8 mouse cellular contexts compared by ENCODE assay signal in genomic region chr1:82787414-82787813, GRCm38 (mm10). TPM values are rescaled to one million over a fixed set of nuclear protein-coding genes. Genes with fewer than 3 reads are reported as not detected.
DNase-seq lines count a peak whose midpoint lies in the region; ATAC-seq and TF ChIP-seq lines count a peak whose summit lies in the region.

No protein-coding gene starts in this region.

- no peaks in the 10 kb centered on the region for H3K27me3 ChIP-seq in MEL (ENCODE audit: control insufficient read depth in 1 of 2, insufficient read depth in 2 of 2, low read length in 2 of 2)
- 0 out of 2 replicates have a peak, but pooled peaks cover 3% of the 10 kb centered on the region for H3K27me3 ChIP-seq in forebrain, embryonic 12.5 days
- no peaks in the 10 kb centered on the region for H3K27me3 ChIP-seq in heart, embryonic 16.5 days (ENCODE audit: control insufficient read depth, insufficient read depth, low read length)
- no peaks in the 10 kb centered on the region for H3K27me3 ChIP-seq in liver, embryonic 14.5 days (ENCODE audit: control insufficient read depth, insufficient read depth, low read length)
- no peaks in the 10 kb centered on the region for H3K27me3 ChIP-seq in neural tube, embryonic 13.5 days

- TF ChIP-seq EP300 in MEL (IDR thresholded peaks at IDR 0.05; ENCODE audit: low read depth in 1 of 2, low read length in 2 of 2): no peak
- no peak for TF ChIP-seq EP300 in liver, embryonic 14.5 days (IDR thresholded peaks at IDR 0.05; ENCODE audit: low read depth)

- H3K4me2 ChIP-seq in forebrain, embryonic 12.5 days: no peak overlapping the region
- no peak overlapping the region for H3K4me2 ChIP-seq in heart, embryonic 16.5 days (ENCODE audit: low read depth, low read length)
- no peak overlapping the region for H3K4me2 ChIP-seq in liver, embryonic 14.5 days (ENCODE audit: low read depth)
- H3K4me2 ChIP-seq in neural tube, embryonic 13.5 days: no peak overlapping the region

- H3K4me1 ChIP-seq in MEL (ENCODE audit: control insufficient read depth in 1 of 2, insufficient read depth in 2 of 2, low read length in 2 of 2): peaks cover 0 to 6% of the 10 kb centered on the region in 2 experiments; a peak in 2 of 4 replicates
- H3K4me1 ChIP-seq in forebrain, embryonic 12.5 days: no peaks in the 10 kb centered on the region
- peaks cover 6% of the 10 kb centered on the region for H3K4me1 ChIP-seq in heart, embryonic 16.5 days (ENCODE audit: control insufficient read depth, insufficient read depth, low read length)
- H3K4me1 ChIP-seq in liver, embryonic 14.5 days (replicated peaks; ENCODE audit: control insufficient read depth in 2 of 2, insufficient read depth in 2 of 2, low read length in 1 of 2): peaks cover 2 to 4% of the 10 kb centered on the region in 2 experiments; a peak in 3 of 4 replicates
- 0 out of 2 replicates have a peak, but pooled peaks cover 3% of the 10 kb centered on the region for H3K4me1 ChIP-seq in neural tube, embryonic 13.5 days (replicated peaks)

- peak; percentile 53 for DNase-seq in MEL (ENCODE audit: low read depth, low spot score)
- peak; percentile 36 for DNase-seq in c-Kit-positive CD71-positive TER-119-negative erythroid progenitor cells, embryonic 14.5 days (ENCODE audit: low read depth)
- peak; percentile 80 for DNase-seq in kidney, postnatal 10 days
- DNase-seq in liver, embryonic 14.5 days (ENCODE audit: low read depth in 3 of 3, low spot score in 3 of 3): peak in 1 of 3 experiments; percentile 37
- peak; percentile 20 for DNase-seq in thymus, postnatal 25 days

- H3K9me3 ChIP-seq in MEL (replicated peaks; ENCODE audit: insufficient read depth, low read length): no peaks in the 10 kb centered on the region
- H3K9me3 ChIP-seq in forebrain, embryonic 12.5 days: no peaks in the 10 kb centered on the region
- H3K9me3 ChIP-seq in heart, embryonic 16.5 days (replicated peaks; ENCODE audit: control insufficient read depth, low read length): 0 out of 2 replicates have a peak, but pooled peaks cover 2% of the 10 kb centered on the region
- H3K9me3 ChIP-seq in liver, embryonic 14.5 days (ENCODE audit: control insufficient read depth, low read length): no peaks in the 10 kb centered on the region
- H3K9me3 ChIP-seq in neural tube, embryonic 13.5 days: no peaks in the 10 kb centered on the region

- H3K9ac ChIP-seq in MEL (ENCODE audit: control insufficient read depth, low read depth, low read length, poor library complexity, severe bottlenecking): no peak overlapping the region
- H3K9ac ChIP-seq in forebrain, embryonic 12.5 days: no peak overlapping the region
- no peak overlapping the region for H3K9ac ChIP-seq in heart, embryonic 16.5 days (ENCODE audit: low read length)
- H3K9ac ChIP-seq in liver, embryonic 14.5 days (replicated peaks): no peak overlapping the region
- no peak overlapping the region for H3K9ac ChIP-seq in neural tube, embryonic 13.5 days

- TF ChIP-seq CTCF in MEL (IDR thresholded peaks at IDR 0.05 in 2 of 3, conservative IDR thresholded peaks at IDR 0.05 in 1 of 3; ENCODE audit: control insufficient read depth in 1 of 3, insufficient read depth in 1 of 3, low read depth in 2 of 3, low read length in 3 of 3, poor library complexity in 1 of 3, severe bottlenecking in 1 of 3): peak; percentile 38 to 82 (median 50)
- peak; percentile 82 for TF ChIP-seq CTCF in liver, embryonic 14.5 days (IDR thresholded peaks at IDR 0.05; ENCODE audit: low read depth)

- H3K4me3 ChIP-seq in MEL (ENCODE audit: control insufficient read depth in 1 of 2, insufficient read depth in 1 of 2, low read depth in 2 of 2, low read length in 2 of 2): no peak overlapping the region
- H3K4me3 ChIP-seq in forebrain, embryonic 12.5 days (replicated peaks): no peak overlapping the region
- H3K4me3 ChIP-seq in heart, embryonic 16.5 days (ENCODE audit: low read length): no peak overlapping the region
- H3K4me3 ChIP-seq in liver, embryonic 14.5 days (ENCODE audit: insufficient read depth in 1 of 2, low read depth in 2 of 2, low read length in 2 of 2): no peak overlapping the region
- no peak overlapping the region for H3K4me3 ChIP-seq in neural tube, embryonic 13.5 days

- no peak for TF ChIP-seq POLR2A in MEL (IDR thresholded peaks at IDR 0.05; ENCODE audit: control insufficient read depth in 1 of 2, insufficient read depth in 1 of 2, low read depth in 1 of 2, low read length in 2 of 2, poor library complexity in 1 of 2)

- H3K27ac ChIP-seq in MEL (ENCODE audit: control insufficient read depth, low read depth, low read length): no peak overlapping the region
- no peak overlapping the region for H3K27ac ChIP-seq in forebrain, embryonic 12.5 days
- no peak overlapping the region for H3K27ac ChIP-seq in heart, embryonic 16.5 days (ENCODE audit: low read length)
- no peak overlapping the region for H3K27ac ChIP-seq in liver, embryonic 14.5 days
- H3K27ac ChIP-seq in neural tube, embryonic 13.5 days (replicated peaks): no peak overlapping the region

- WGBS in forebrain, embryonic 12.5 days: 4% methylated on average over 2 of the region's 2 CpGs
- 0% methylated on average over 2 of the region's 2 CpGs for WGBS in heart, embryonic 16.5 days
- WGBS in liver, embryonic 14.5 days (ENCODE audit: insufficient replicate concordance): 7% methylated on average over 2 of the region's 2 CpGs
- 6% methylated on average over 2 of the region's 2 CpGs for WGBS in neural tube, embryonic 13.5 days

- TF ChIP-seq RAD21 in MEL (IDR thresholded peaks at IDR 0.05; ENCODE audit: low read depth, low read length): peak; percentile 84

- peak; percentile 82; the same call in 1 of the 2 replicates for ATAC-seq in forebrain, embryonic 12.5 days (ENCODE audit: low FRiP score)
- ATAC-seq in heart, embryonic 16.5 days (replicated peaks; ENCODE audit: extremely low read depth, insufficient read depth, low FRiP score): peak; percentile 93
- peak; percentile 44; the same call in 1 of the 2 replicates for ATAC-seq in liver, embryonic 14.5 days (ENCODE audit: insufficient read depth)
- peak; percentile 94 for ATAC-seq in neural tube, embryonic 13.5 days (ENCODE audit: low read depth)

- 0 out of 4 replicates have a peak, but pooled peaks cover 0 to 2% of the 10 kb centered on the region in 2 experiments for H3K36me3 ChIP-seq in MEL (ENCODE audit: control insufficient read depth in 1 of 2, insufficient read depth in 2 of 2, low read length in 2 of 2)
- no peaks in the 10 kb centered on the region for H3K36me3 ChIP-seq in forebrain, embryonic 12.5 days (replicated peaks)
- H3K36me3 ChIP-seq in heart, embryonic 16.5 days (ENCODE audit: control insufficient read depth, insufficient read depth): no peaks in the 10 kb centered on the region
- H3K36me3 ChIP-seq in liver, embryonic 14.5 days (replicated peaks; ENCODE audit: control insufficient read depth, insufficient read depth, low read depth): no peaks in the 10 kb centered on the region
- H3K36me3 ChIP-seq in neural tube, embryonic 13.5 days: no peaks in the 10 kb centered on the region

- H3K79me2 ChIP-seq in MEL (ENCODE audit: control insufficient read depth, insufficient read depth, low read length, poor library complexity): no peaks in the 10 kb centered on the region

TF ChIP-seq in MEL, 35 proteins besides CTCF, POLR2A, EP300 and RAD21 (continues in another document):
- TF ChIP-seq ZC3H11A (IDR thresholded peaks at IDR 0.05; ENCODE audit: low read depth, low read length): peak; percentile 65
- no peak for TF ChIP-seq USF1 (IDR thresholded peaks at IDR 0.05; ENCODE audit: low read depth, low read length)
- TF ChIP-seq NRF1 (IDR thresholded peaks at IDR 0.05; ENCODE audit: insufficient read depth, low read depth, low read length, poor library complexity, severe bottlenecking): no peak
- no peak for TF ChIP-seq UBTF (IDR thresholded peaks at IDR 0.05; ENCODE audit: borderline replicate concordance, insufficient read depth, low read depth, low read length)
- no peak for TF ChIP-seq ZNF384 (IDR thresholded peaks at IDR 0.05; ENCODE audit: low read depth, low read length)
- TF ChIP-seq RCOR1 (IDR thresholded peaks at IDR 0.05; ENCODE audit: low read depth, low read length): no peak
- TF ChIP-seq GABPA (IDR thresholded peaks at IDR 0.05; ENCODE audit: low read depth, low read length): no peak
- TF ChIP-seq E2F4 (IDR thresholded peaks at IDR 0.05; ENCODE audit: borderline replicate concordance, low read depth, low read length): no peak
- no peak for TF ChIP-seq MAZ (IDR thresholded peaks at IDR 0.05; ENCODE audit: low read depth, low read length)

RNA-seq across cellular contexts. Expression of gene Gm47791, which starts 16.4 kb away (rescaled TPM):
- not detected in 2 replicates for total RNA-seq in MEL (2012; rRNA removed)
- not detected for polyA plus RNA-seq in MEL (2012; ENCODE audit: insufficient read depth in 1 of 2, insufficient read length in 2 of 2, low read depth in 1 of 2, low replicate concordance in 2 of 2, missing spikeins in 1 of 2)
- not detected in 2 replicates for polyA plus RNA-seq in forebrain, embryonic 12.5 days (2016; fragmentation: Nextera tagmentation; extraction: Ambion mirVana)
- polyA plus RNA-seq in heart, embryonic 16.5 days (2015; fragmentation: Nextera tagmentation; extraction: Ambion mirVana): not detected in 2 replicates
- not detected in 2 replicates for polyA plus RNA-seq in liver, embryonic 14.5 days (2012; rRNA removed)
- not detected in 2 replicates for polyA plus RNA-seq in liver, embryonic 14.5 days (2014; fragmentation: Nextera tagmentation; extraction: Ambion mirVana)
- polyA plus RNA-seq in neural tube, embryonic 13.5 days (2015; fragmentation: Nextera tagmentation; extraction: Ambion mirVana): not detected in 2 replicates

RNA-seq across cellular contexts. Expression of gene Tm4sf20, which starts 19.2 kb away (rescaled TPM):
- not detected in 2 replicates for total RNA-seq in MEL (2012; rRNA removed)
- polyA plus RNA-seq in MEL (2012; ENCODE audit: insufficient read depth in 1 of 2, insufficient read length in 2 of 2, low read depth in 1 of 2, low replicate concordance in 2 of 2, missing spikeins in 1 of 2): not detected
- polyA plus RNA-seq in forebrain, embryonic 12.5 days (2016; fragmentation: Nextera tagmentation; extraction: Ambion mirVana): 0.13 and 0.24 TPM in 2 replicates
- 0.67 TPM in 1 of 2 replicates, not detected in the other for polyA plus RNA-seq in heart, embryonic 16.5 days (2015; fragmentation: Nextera tagmentation; extraction: Ambion mirVana)
- not detected in 2 replicates for polyA plus RNA-seq in liver, embryonic 14.5 days (2012; rRNA removed)
- polyA plus RNA-seq in liver, embryonic 14.5 days (2014; fragmentation: Nextera tagmentation; extraction: Ambion mirVana): not detected in 2 replicates
- polyA plus RNA-seq in neural tube, embryonic 13.5 days (2015; fragmentation: Nextera tagmentation; extraction: Ambion mirVana): 0.13 and 0.19 TPM in 2 replicates

RNA-seq across cellular contexts. Expression of gene Agfg1, which starts 51.9 kb away (rescaled TPM):
- total RNA-seq in MEL (2012; rRNA removed): 34.1 and 38.2 TPM in 2 replicates
- polyA plus RNA-seq in MEL (2012; ENCODE audit: insufficient read depth in 1 of 2, insufficient read length in 2 of 2, low read depth in 1 of 2, low replicate concordance in 2 of 2, missing spikeins in 1 of 2): 10 to 100 TPM in 1 of 2 experiments, not detected in 1; 58.6 TPM
- polyA plus RNA-seq in forebrain, embryonic 12.5 days (2016; fragmentation: Nextera tagmentation; extraction: Ambion mirVana): 39.5 and 41.8 TPM in 2 replicates
- 30.0 and 30.4 TPM in 2 replicates for polyA plus RNA-seq in heart, embryonic 16.5 days (2015; fragmentation: Nextera tagmentation; extraction: Ambion mirVana)
- polyA plus RNA-seq in liver, embryonic 14.5 days (2012; rRNA removed): 43.8 and 47.8 TPM in 2 replicates
- polyA plus RNA-seq in liver, embryonic 14.5 days (2014; fragmentation: Nextera tagmentation; extraction: Ambion mirVana): 59.4 and 65.3 TPM in 2 replicates
- polyA plus RNA-seq in neural tube, embryonic 13.5 days (2015; fragmentation: Nextera tagmentation; extraction: Ambion mirVana): 35.3 and 36.9 TPM in 2 replicates

Comparison
In these comparisons a context has a peak if more than half of its experiments do, and no peak if none do; other contexts are left out.
1. ATAC-seq: peak in every context shown above with its lines; median percentile 94 in neural tube, embryonic 13.5 days; 93 in heart, embryonic 16.5 days; 82 in forebrain, embryonic 12.5 days; 44 in liver, embryonic 14.5 days.